Mouse (Mus musculus): Measurements from ENCODE around the gene Epp13. TPM values are rescaled to one million over a fixed set of nuclear protein-coding genes. Genes with fewer than 3 reads are reported as not detected.
A peak's percentile ranks its signal among the peaks of the same experiment; 100 is the strongest.
"Not testable (repeated sequence)": the region's sequence is repeated elsewhere in the genome, so short reads cannot be mapped to it uniquely, and the experiment has no call there.

Epp13 gene
- total RNA-seq, 2 experiments from 2014 or later, result not detected

GRCm38 (mm10) chr7:6285842-6286705 lies 33.6 kb downstream of the Epp13 start, which contains the start of gene Zfp667:
Gene Zfp667 (plus strand): TSS chr7:6286579.
- DNase-seq, result peak; percentile 99

- no peak for DNase-seq
Observed at GRCm38 (mm10) chr7:6286921-6287531, 34.5 kb downstream of the Epp13 start.

DNA sequence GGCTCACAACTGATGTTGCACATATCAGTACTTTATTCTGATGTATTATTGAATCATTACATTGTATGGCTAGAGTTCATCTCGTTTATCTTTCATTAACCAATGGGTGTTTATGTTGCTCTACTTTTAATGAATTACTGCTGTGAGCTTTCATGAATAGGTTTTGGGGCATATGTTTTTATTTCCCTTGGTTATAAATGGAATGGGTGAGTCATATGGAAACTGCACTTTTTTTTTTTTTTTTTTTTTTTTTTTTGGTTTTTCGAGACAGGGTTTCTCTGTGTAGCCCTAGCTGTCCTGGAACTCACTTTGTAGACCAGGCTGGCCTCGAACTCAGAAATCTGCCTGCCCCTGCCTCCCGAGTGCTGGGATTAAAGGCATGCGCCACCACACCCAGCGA lies 38.6 kb downstream of the Epp13 start:
- not testable (repeated sequence) for DNase-seq

- DNase-seq, result not testable (repeated sequence)
Observed at GRCm38 (mm10) chr7:6300796-6301195, 48.3 kb downstream of the Epp13 start.

DNA sequence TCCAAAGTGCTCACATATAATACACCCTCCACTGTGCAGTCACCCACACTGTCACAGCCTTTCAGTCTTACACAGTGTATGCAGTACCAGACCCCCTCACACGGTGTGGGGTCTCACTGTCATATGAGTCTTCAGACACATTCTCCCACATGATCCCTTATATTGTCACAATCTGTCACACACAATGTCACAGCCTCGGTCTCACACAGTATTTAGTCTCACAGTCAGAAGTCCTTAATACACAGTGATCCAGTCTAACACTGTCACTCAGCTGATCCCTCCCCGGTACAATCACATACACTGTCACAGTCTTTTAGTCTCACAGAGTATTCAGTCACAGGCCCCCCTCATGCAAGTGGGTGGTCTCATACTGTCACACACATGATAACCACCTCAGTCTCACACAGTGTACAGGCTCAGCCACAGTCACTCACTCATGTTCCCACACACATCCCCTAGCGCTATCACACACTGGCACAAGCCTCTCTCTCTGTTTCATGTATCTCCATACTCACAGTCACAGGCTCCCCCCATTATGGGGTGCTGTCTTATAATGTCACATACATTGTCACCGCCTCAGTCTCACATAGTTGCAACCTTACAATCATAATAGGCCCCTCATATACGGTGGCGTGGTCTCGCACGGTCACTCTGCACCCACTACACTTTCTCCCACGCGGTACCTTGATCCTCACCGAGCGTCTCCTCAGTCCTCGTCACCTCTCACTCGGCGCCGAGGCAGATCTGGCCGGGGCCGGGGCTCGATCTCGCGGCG lies 78.1 kb downstream of the Epp13 start:
- no peak for DNase-seq

- DNase-seq, result peak; percentile 71
Observed at GRCm38 (mm10) chr7:6331233-6331956, 78.9 kb downstream of the Epp13 start, which contains the start of gene Zfp583. Gene Zfp583 (minus strand): TSS chr7:6331285.

Other genes with a start within 250 kb of the Epp13 start
- not detected for gene Vmn1r65, start 241.7 kb upstream of the Epp13 start, total RNA-seq (2021)
- not detected for gene Nlrp4c, start 207.5 kb upstream of the Epp13 start, total RNA-seq (2021)
- gene Zfp787, start 96.7 kb upstream of the Epp13 start, total RNA-seq (2021), result 10 to 100 TPM; 40.4 to 41.1 TPM
- 1 to 10 TPM; 7.4 to 8.1 TPM for gene Zfp444, start 80.5 kb upstream of the Epp13 start, total RNA-seq (2021)
- gene Galp, start 55.6 kb upstream of the Epp13 start, total RNA-seq (2021), result not detected
- not detected for gene Zscan5b, start 30.4 kb upstream of the Epp13 start, total RNA-seq (2021)
- gene Zfp667, start 33.9 kb downstream of the Epp13 start, total RNA-seq (2021), result 1 to 10 TPM; 3.0 to 3.6 TPM
- gene Zfp583, start 78.6 kb downstream of the Epp13 start, total RNA-seq (2021), result 1 to 10 TPM in 1 of 2 experiments, under 1 TPM in 1; 0.47 to 1.0 TPM
- gene Gm3854, start 91.0 kb downstream of the Epp13 start, total RNA-seq (2021), result under 1 TPM; 0.12 to 0.14 TPM
- gene Zfp78, start 110.6 kb downstream of the Epp13 start, total RNA-seq (2021), result under 1 TPM; 0.84 to 0.92 TPM
- gene Zfp28, start 130.6 kb downstream of the Epp13 start, total RNA-seq (2021), result 1 to 10 TPM; 3.7 to 3.9 TPM
- under 1 TPM in 1 of 2 experiments, not detected in 1; 0.77 TPM for gene Smim17, start 146.0 kb downstream of the Epp13 start, total RNA-seq (2021)
- gene Gm20715, start 157.6 kb downstream of the Epp13 start, total RNA-seq (2021), result not detected
- not detected for gene Olfr1344, start 186.0 kb downstream of the Epp13 start, total RNA-seq (2021)
- not detected for gene Olfr1336, start 203.5 kb downstream of the Epp13 start, total RNA-seq (2021)
- not detected for gene Olfr1346, start 214.4 kb downstream of the Epp13 start, total RNA-seq (2021)
- gene Olfr5, start 234.2 kb downstream of the Epp13 start, total RNA-seq (2021), result not detected
- gene Olfr1347, start 247.0 kb downstream of the Epp13 start, total RNA-seq (2021), result not detected